Mouse (Mus musculus) MEL-GATA-1-ER (cell line): ENCODE data around the gene Otud7a.
"Not testable (repeated sequence)": the region's sequence is repeated elsewhere in the genome, so short reads cannot be mapped to it uniquely, and the experiment has no call there.

Experiments
- DNase-seq: peaks from one replicate; pipeline ENCODE4 v3.0.0-alpha.2; 2012; ENCODE audit warnings: low read depth; ENCODE audit errors: extremely low read depth

Otud7a gene

GRCm38 (mm10) chr7:63558918-63559317, 114.4 kb downstream of the Otud7a start:
- DNase-seq = no peak

DNA sequence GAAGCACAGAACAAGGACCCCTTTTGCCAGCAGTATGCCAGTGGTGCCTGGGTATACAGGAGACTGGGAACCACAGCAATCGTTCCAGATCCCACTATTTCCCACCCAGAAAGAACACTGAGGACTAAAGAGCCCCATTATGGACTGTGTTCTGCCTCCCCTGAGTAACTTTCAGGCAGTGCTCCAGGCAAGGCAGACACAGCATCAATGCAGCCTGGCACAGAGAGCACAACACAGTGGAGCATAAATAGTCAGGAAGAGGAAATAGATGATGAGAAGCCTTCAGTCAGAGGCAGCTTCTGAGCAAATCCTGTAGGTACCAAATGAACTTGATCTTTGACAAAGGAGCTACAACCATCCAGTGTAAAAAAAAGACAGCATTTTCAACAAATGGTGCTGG, 115.1 kb downstream of the Otud7a start:
- no peak for DNase-seq

DNA sequence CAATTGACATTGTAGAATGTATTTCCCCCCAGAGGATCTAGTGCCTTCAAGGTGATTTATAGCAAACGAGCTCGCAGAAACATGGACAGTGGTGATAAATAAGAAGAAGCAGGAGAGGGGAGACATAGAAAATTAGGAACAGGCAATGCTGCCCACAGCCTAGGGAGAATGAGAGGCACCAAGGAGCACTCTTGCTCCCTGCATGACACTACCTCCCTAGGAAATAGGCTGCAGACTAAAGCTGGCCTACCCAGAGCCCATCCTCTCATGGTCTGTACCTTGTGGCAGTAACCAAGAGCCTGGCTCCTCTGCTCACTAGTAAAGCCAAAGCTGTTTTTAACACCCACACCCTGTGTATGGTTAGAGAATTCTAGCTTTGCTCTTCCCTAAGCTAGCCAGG, 138.8 kb downstream of the Otud7a start:
- DNase-seq = no peak

- no peak for DNase-seq
Measured at GRCm38 (mm10) chr7:63586184-63586870, 141.8 kb downstream of the Otud7a start.

GRCm38 (mm10) chr7:63590305-63590704, 145.8 kb downstream of the Otud7a start:
- no peak for DNase-seq

GRCm38 (mm10) chr7:63591322-63591721, 146.8 kb downstream of the Otud7a start:
- DNase-seq = no peak

GRCm38 (mm10) chr7:63592061-63592460, 147.5 kb downstream of the Otud7a start:
- DNase-seq = no peak

DNA sequence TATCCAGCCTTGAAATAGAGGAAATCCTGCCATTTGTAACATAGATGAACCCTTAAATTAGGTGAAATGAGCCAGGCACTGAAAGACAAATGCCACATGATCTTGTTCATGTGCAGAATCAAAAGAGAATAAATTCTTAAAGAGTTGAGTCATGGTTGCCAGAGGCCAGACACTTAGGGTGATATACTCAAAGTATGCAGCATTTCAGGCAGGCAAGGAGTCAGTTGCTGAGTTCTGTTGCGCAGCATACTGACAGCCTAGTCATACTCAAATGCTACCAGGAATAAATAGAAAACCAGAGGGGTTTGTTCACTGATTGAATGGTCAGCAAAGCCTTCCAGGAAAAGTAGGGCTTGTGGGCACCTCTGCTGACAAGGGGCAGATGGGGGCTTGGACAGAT, 160.3 kb downstream of the Otud7a start:
- DNase-seq = no peak

GRCm38 (mm10) chr7:63617018-63617417, 172.5 kb downstream of the Otud7a start:
- DNase-seq = no peak

- no peak for DNase-seq
Measured at GRCm38 (mm10) chr7:63620776-63621340, 176.3 kb downstream of the Otud7a start.

DNA sequence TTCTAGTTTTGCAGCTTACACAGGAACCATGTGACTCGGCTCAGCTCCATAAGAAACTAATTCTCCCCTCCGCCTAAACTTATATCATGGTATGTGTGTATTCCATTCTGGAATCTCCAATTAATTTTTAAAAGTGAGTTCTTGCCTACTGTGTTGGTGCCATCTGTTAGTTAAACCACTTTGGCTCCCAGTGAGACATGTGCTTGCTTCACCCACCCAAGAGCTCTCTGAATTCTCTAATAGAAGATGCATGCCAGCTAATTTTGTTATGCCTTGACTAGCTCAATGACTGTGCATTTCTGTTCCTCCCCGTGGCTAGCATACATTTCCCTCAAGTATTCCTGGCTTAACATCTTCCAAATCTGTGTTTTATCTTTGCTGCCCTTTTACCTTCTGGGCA, 193.1 kb downstream of the Otud7a start:
- DNase-seq = no peak

- DNase-seq = no peak
Measured at GRCm38 (mm10) chr7:63644002-63644401, 199.5 kb downstream of the Otud7a start.

DNA sequence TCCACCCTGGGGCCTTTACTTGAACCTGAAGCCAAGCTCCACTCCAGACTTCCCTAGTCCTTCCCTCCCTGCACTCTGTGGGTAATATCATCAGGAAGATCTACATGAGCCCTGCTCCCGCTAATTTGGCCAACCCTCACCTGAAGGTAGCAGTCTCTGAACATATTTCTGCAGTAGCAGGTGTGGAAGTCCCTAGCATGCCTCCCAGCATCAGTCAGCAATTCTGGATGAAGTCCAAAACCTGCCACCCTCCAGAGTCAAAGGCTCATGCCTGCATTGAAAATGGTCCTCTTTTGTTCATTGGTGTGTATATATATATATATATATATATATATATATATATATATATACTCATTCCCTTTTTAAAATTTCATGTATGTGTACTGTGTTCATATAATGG, 202.6 kb downstream of the Otud7a start:
- DNase-seq = no peak

DNA sequence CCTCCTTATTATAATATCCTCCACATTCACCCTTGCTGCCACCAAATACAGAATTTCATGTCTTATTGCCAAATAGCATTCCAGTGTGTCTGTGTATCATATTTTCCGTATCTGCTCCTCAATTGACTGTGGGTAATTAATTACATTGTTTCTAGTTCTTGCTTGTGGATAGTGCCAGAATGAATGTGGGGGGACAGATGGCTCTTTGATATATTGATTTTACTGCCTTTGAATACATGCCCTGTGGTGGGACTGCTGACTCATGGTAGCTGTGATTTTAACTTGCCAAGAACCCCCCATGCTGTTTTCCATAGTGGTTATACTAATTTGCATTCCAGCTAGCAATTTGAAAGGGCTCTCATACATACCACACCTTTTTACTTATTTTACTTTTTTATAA, 215.7 kb downstream of the Otud7a start:
- no peak for DNase-seq

DNA sequence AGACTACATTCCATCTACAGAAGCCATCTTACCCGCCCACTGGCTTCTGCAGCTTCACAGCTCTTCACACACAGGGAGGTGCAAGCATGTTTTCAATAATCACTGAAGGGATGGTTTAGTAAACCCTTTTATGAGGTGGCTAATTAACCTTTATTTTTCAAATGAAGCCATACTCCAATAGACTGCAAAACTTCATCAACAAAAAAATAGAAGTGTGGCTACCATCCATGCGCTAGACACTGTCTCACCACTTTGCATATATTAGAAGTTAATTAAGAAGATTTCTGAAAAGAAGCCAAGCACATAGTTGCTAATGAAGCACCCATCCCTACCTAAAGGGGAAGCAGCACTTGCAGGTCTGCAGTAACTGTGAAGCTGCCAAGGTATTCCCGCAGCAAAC, 218.2 kb downstream of the Otud7a start:
- DNase-seq = no peak

- no peak for DNase-seq
Measured at GRCm38 (mm10) chr7:63665496-63665895, 220.9 kb downstream of the Otud7a start.

DNA sequence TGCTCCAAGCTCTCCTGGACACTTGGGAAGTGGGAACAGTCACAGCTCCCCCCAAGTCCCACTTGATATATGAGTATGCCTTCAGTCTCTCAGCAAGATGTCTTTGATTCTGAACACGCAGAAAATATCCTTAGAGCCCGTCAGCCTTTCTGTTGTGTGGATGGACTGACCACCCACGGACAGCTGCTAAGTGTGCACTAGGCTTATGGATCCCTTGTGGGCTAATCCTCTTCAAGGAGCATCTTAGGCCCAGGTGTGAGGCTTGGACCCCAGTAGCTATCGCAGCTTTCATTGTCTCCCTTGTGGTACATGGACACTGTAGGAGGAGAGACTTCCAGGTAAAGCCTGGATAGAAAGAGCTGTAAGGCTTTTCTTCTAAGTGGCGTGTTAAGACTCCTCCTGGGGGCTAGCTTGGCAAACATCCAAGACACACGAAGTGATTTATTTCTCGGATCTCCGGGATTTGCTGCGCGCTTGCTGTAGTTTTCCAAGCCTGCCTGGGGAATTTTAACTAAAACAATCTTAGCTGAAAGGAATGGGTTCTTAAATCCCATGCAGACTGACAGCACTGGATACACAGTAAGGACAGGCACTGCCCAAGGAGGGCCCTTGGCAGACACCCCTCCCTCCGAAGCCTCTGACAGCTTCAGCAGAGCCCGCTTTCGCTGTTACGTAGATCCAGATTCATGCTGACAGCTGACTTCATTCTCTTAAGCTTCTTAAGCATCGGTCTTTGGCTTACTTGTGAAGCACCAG, 223.6 kb downstream of the Otud7a start:
- no peak for DNase-seq

GRCm38 (mm10) chr7:63668951-63669350, 224.4 kb downstream of the Otud7a start:
- DNase-seq = no peak

- DNase-seq = not testable (repeated sequence)
Measured at GRCm38 (mm10) chr7:63670911-63671310, 226.4 kb downstream of the Otud7a start.

DNA sequence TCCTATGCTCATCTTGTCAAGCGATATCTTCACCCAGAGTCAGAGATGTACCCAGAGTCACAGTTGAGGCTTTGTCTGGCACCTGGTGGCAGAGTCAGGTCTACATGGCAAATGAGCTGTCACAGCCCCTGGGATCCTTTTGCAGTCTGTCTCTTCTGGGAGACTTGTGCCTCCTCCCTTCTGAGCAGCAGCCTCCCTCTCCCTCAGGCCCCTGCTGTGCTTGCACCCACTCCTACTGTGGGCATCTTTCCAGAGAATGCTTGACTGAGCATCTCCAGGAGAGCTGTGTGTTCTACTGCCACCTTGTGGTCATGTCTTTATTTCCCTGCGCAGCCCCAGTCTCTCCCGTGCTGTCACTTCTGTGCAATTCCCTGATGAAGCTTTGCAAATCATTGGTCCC, 227.4 kb downstream of the Otud7a start:
- no peak for DNase-seq

- DNase-seq = no peak
Measured at GRCm38 (mm10) chr7:63676631-63677030, 232.1 kb downstream of the Otud7a start.

GRCm38 (mm10) chr7:63677149-63677548, 232.6 kb downstream of the Otud7a start:
- DNase-seq = no peak

DNA sequence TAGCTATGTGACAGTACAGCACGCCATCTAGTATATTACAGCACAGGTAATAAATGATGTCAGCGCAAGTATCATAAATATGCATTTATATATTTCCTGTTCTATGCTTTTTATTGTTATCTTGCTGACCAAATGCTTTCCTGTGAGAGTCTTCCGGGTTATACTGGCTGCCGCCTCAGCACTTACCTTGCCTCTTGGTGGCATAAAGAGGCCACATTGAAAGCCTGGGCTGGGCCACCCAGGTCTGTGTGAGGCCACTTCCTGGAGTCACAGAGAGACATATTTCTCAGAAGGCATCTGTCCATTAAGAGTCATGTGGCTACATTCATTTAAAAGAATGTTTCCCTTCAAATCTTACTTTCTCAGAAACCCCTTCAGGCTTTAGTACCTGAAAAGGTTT, 242.5 kb downstream of the Otud7a start:
- DNase-seq = no peak
